Mouse (Mus musculus): ENCODE results near the gene Pyy.

Gene Pyy

DNA sequence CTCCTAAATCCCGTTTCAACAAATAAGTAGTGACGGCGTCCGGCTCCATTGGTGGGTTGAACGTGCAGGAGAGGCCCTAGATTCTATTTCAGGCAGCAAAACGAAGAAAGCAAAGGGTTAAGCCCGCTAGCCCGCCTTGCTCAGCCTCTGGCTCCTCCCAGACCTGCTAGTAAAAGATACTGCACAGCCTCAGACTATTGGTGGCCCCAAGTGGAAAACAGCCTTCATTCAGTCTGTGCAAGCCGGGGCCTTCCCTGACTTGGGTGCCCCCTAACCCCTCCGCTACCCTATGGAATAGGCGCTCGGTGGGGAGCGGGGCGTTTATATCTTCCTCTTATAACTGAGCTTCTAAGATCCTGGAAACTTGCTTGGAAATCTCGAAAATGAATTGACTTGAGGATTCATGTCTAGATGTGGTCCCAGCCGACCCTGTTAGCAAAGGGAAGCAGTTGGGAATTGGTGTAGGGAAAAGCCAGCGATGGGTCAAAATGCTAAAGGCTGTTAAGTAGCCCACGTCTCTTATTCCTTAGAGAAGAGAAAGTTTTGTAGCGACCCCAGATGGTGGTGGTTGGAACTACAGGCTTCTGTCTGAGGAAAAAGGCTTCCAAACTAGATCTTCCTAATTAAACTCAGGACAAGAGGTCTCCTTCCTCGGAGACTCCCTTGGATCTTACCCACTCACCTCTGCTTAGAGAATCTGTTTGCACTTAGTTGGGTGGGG lies 18.4 kb downstream of the Pyy start:
- peak; percentile 7 for DNase-seq

GRCm38 (mm10) chr11:102087931-102088898 lies 19.4 kb downstream of the Pyy start, which contains the start of gene Mpp2:
Gene Mpp2, minus strand, starts transcription at chr11:102088515.
- no peak for DNase-seq

DNA sequence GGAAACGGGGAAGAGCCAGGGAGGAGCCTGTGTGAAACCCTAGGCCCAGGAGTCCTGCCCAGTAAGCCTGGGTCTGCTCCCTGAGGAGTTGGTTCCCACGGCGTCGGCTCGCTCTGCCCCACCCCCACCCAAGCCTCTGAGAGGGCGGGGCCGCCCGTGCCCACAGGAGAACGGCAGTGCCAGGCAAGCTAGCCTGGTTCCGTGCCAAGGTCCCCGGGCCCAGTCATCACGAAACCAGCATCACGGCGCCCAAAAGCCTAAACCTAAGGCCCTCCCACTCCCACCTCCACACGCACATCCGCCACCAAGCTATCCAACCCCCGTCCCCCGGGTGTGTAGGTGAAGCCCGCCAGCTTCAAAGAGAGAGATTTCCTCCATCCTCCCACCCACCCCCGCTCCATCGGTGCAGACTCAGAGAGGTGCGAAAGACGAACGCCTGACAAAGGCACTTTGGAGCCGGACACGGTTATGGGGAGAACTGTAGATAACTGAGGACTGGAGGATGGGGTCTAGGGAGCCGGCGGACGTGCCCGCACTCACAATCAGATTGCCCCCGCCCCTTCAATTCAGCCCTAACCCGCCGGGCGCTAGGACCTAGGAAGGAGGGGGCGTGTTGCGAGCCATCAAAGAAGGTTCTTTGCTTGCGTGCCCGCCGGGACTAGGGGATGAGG lies 20.4 kb downstream of the Pyy start:
- peak; percentile 56 for DNase-seq

GRCm38 (mm10) chr11:102086331-102086730 lies 21.3 kb downstream of the Pyy start:
- no peak for DNase-seq

GRCm38 (mm10) chr11:102084159-102084558 lies 23.5 kb downstream of the Pyy start:
- DNase-seq: no peak

DNA sequence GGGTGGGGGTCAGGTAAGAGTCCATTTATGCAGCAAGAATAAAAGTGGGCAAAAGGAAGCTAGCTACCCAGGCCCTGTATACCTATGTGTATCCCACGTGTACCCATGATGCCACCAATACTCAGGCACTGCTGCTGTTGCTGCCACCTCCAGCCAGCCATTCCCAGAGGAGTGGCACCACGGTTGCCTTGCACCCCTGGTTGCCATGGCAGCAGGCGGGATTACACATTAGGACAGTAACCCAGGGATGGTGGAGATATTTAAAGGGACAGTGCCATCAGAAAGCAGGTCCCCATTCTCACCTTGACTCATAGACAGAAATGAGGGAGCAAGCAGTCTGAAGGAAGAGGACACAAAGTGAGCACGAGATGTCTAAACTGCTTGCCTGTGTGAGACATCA lies 24.4 kb downstream of the Pyy start:
- DNase-seq: no peak

- DNase-seq: peak; percentile 33
These were observed 25.3 kb downstream of the Pyy start for GRCm38 (mm10) chr11:102082322-102082721.

GRCm38 (mm10) chr11:102073722-102074121 lies 33.9 kb downstream of the Pyy start:
- DNase-seq: no peak

- no peak for DNase-seq
These were observed 34.9 kb downstream of the Pyy start for GRCm38 (mm10) chr11:102072729-102073128.

DNA sequence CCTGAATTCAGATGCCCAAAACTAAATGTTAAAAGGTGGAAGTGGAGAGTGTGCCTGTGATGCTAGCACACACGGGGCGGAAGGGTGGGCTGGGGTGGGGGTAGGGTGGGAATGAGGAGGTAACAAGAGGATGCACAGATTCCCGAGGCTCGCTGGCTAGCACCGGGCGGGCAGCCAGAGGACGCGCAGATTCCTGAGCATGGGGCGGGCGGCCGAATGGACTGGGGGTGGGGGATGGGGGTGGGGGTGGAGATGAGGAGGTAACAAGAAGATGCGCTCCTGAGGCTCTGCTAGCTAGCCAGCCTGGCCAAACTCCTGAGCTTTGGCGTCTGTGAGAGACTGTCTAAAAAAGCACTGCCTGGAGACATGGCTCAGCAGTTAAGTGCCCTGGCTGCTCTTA lies 37.2 kb downstream of the Pyy start:
- DNase-seq: no peak

DNA sequence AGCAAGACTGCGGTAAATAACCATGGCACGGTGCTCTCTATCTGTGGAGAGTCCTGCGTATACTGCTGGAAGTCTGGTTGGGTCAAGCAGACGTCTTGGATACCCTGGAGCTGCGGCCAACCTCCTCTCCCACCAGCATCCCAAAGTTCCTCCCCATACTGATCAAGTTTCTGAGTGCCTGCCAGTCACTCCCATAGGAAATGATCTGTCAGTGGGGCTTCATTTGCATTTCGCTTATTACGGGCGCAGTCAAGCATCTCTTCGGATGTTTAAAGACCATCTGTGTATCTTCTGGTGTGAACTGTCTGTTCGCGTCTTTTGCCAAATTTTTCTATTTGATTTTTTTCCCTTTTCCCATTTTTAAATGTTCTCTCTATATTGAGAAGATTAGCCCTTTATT lies 38.0 kb downstream of the Pyy start:
- no peak for DNase-seq

GRCm38 (mm10) chr11:102068969-102069368 lies 38.7 kb downstream of the Pyy start:
- DNase-seq: no peak

DNA sequence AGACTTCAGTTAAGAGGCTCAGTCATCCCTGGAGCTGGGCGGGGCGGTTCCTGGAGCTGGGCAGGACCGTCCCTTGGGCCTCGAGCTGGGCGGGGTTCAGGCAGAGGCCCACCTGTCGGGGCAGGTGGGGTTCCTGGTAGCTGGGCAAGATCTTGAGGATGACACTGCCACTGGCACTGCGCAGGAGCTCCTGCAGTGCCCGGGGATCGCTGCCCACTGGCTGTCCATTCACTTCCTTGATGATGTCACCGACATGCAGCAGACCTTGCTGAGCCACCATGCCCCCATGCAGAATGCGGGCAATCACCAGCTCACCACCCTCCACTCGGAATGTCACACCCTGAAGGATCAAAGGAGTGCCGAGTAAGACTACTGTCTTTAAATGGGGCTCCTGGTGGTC lies 44.6 kb downstream of the Pyy start:
- DNase-seq: no peak

GRCm38 (mm10) chr11:102061941-102062473 lies 45.6 kb downstream of the Pyy start:
- DNase-seq: no peak

DNA sequence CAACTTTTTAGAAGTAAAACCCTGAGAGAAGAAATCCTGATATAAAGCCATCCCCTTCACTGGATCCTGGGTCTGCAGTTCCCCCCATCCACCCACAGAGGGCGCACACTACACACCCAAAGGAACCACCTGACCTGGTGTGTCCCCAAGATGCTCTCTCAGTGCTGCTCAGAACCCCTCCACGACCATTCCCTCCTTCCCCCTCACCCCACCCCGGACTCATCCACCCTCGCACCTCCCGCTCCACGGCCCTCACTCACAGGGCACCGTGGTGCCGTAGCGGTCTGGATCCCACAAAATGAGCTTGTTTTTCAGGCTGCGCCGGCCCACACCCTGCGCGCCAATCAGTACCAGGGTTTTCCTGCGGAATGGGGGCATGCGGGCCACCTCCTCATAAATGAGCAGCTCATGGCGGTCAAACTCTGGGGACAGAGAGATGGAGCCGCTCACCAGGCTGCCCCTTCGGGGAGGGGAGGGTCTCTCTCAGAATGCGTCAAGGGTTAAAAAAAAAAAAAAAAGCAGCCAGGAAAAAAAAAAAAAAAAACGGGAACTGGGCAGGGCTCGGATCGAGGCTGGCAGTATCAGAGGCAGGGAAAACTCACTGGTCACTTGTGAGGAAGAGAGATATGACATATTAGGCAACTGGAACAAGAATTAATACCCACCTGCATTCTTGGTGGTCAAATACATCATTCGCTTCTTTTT lies 46.2 kb downstream of the Pyy start:
- peak; percentile 64 for DNase-seq

Measured in thymus, postnatal 14 days (tissue).